8 mouse cellular contexts compared by ENCODE assay signal in genomic region chr10:59494044-59494443, GRCm38 (mm10). TPM values are rescaled to one million over a fixed set of nuclear protein-coding genes. Genes with fewer than 3 reads are reported as not detected.
DNase-seq lines count a peak whose midpoint lies in the region.

No protein-coding gene starts in this region.

- DNase-seq in heart, adult 11 months = peak; percentile 89
- no peak for DNase-seq in heart, adult 9 months (ENCODE audit: low spot score in 2 of 2)
- DNase-seq in testis, postnatal 10 days (ENCODE audit: low spot score) = peak; percentile 47
- DNase-seq in testis, postnatal 14 days (ENCODE audit: low spot score) = no peak
- peak; percentile 17 for DNase-seq in heart, postnatal 25 days (ENCODE audit: low spot score)
- peak; percentile 16 to 38 for DNase-seq in thymus, postnatal 36 days
- no peak for DNase-seq in spleen, adult 18-20 months
- DNase-seq in neural tube, embryonic 10.5 days (ENCODE audit: extremely low spot score, low spot score) = no peak

- intact Hi-C loops in heart, postnatal 25 days (cut with DNase I) = loop anchor here (5.0 kb wide), 2 partner anchors 208 to 368 kb away; partner anchors contain the start of gene Micu1

RNA-seq across cellular contexts. Expression of gene Oit3, which starts 52.5 kb away (rescaled TPM):
- not detected for total RNA-seq in heart, postnatal 25 days (2021)

Comparison
In these comparisons a context has a peak if more than half of its experiments do, and no peak if none do; other contexts are left out.
1. DNase-seq: peak in heart, adult 11 months (single experiment), testis, postnatal 10 days (single experiment), heart, postnatal 25 days (single experiment) and thymus, postnatal 36 days (2 of 2); none in heart, adult 9 months (0 of 2), testis, postnatal 14 days (single experiment), spleen, adult 18-20 months (0 of 2) and neural tube, embryonic 10.5 days (single experiment).